Mouse (Mus musculus) cortical plate, adult 2 months (tissue): Measurements from ENCODE around the gene Ptprm. TPM values are rescaled to one million over a fixed set of nuclear protein-coding genes. Genes with fewer than 3 reads are reported as not detected.

Source experiments
- H3K27ac ChIP-seq: fragments of 200-500 bp; 2 replicates; pipeline ENCODE4 v1.5.1; 2012; ENCODE audit warnings: low read length, control low read depth, inconsistent platforms; ENCODE audit not compliant: insufficient read depth
- H3K4me1 ChIP-seq: fragments of 200-500 bp; 2 replicates; pipeline ENCODE4 v1.6.1; 2011; ENCODE audit warnings: low read length; ENCODE audit not compliant: control insufficient read depth, insufficient read depth
- H3K4me3 ChIP-seq: fragments of 200-500 bp; 2 replicates; pipeline ENCODE4 v1.5.1; 2011; ENCODE audit warnings: mild to moderate bottlenecking, low read length, control low read depth; ENCODE audit not compliant: insufficient read depth
- CTCF ChIP-seq: fragments of 200-500 bp; IDR thresholded peaks from 2 replicates; pipeline ENCODE4 v1.5.1; 2011; ENCODE audit warnings: mild to moderate bottlenecking, control low read depth, low read length; ENCODE audit not compliant: insufficient read depth; ENCODE audit errors: extremely low read depth
- POLR2A ChIP-seq: fragments of 200-500 bp; IDR thresholded peaks from 2 replicates; pipeline ENCODE4 v1.6.1; 2011; ENCODE audit warnings: mild to moderate bottlenecking, low read length, control low read depth; ENCODE audit not compliant: insufficient read depth; ENCODE audit errors: extremely low read depth
- polyA plus RNA-seq: library from polyadenylated mRNA; depleted of rRNA; stranded (reverse); fragments of >200 nt; gene quantifications from 2 replicates; pipeline ENCODE4 v1.2.3, GENCODE M21; 2012

Ptprm gene
- polyA plus RNA-seq, 1 experiment: 21.8 TPM

DNA sequence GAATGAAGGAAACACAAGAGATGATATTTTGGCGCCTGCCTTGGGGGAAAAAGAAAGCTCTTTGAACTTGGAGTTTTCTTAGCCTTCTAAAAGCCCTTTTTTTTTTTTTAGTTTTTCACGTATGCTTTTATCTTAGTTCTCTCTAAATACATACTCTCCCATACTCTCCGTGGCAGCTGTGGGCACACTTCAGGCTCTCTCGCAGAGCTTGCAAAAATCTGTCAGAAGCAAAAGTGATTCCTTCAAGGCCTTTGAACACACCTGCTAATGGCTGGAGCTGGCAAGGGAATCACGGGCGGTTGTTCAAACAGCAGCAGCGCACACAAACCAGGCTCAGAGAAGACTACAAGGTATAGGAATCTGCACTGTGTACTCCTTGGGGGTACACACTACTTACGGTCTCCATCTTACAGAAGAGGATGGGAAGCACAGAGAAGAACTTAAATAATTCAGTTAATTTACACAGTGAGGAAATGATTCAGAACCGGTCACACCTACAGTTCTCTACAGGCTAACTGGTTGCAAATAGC is 55.9 kb downstream of the Ptprm start:
- Histone ChIP-seq H3K27ac (no peak overlapping the region), H3K4me3 (no peak overlapping the region), H3K4me1 (no peaks in the 10 kb centered on the region)
- no peak for TF ChIP-seq CTCF
- TF ChIP-seq POLR2A: no peak

DNA sequence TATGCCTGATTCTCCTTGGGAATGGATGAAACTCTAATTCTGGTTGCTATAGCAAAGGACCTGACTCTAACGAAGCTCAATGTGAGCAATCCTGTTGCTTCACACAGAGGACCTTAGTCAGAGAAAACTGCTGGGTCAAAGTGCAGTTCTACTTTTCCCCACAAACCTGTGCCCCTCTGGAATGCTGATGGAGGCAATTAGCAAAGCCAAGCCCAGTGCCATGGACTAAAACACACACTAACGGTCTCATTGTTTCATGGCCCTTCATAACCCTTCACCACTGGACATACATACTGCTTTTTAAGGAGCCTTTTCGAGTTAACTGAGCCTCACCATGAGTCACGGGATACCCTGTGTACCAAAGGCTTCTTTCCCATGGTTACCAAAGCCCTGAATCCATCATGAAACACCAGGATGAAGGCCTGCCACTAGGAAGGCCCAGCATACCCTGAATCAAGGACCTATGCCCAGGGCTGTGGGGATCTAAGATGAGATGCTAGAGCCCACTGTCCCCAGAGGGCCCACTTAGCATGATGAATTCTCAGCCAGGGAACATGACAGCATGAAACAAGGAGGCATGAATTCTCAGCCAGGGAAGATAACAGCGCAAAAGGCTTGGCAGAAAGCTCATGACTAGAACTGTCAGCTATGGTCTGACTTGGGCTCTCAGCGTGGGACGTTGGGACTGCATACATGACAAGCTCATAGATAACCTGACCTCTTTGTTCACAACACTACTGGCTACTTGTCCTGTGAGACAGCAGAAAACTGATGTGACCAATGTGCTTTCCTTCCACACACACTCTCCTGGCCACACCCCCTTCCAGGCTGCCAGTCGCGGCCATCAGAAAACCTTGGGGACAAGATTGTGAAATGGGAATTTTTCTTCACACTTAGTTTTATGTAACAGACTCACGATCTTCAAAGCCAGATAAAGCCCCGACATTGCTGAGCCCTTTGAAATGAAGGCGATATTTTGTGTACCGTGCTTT is 57.4 kb downstream of the Ptprm start:
- no peak for TF ChIP-seq CTCF
- no peak for TF ChIP-seq POLR2A
- no peaks in the 10 kb centered on the region for H3K4me1 ChIP-seq
- H3K27ac ChIP-seq: no peak overlapping the region
- no peak overlapping the region for H3K4me3 ChIP-seq

DNA sequence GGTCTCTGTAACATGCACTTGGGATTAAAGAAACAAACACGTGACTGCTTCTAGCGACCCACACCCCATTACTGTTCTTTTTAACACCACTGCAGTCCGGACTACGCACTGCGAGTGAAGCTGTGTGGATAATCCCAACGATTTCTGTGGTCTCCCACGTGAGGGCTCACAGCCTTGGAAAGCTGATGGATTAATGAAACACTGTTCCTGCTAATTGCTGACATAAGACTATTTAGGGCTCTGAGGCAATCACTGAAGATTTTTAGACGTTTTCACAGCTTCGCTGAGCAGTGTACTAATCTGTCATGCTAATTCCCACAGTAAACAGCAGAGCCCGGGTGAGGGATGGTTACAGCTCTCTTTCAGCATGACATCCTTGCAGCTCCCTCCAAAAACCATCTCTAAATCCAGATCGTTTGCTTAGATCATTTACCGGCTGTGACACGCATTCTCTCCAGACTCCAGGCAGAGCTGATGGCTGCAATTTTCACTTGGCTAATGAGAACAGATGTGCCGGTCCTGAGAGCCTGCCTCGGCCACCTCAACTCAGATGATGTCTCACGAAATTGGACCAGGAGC is 63.5 kb downstream of the Ptprm start:
- TF ChIP-seq POLR2A (no peak), CTCF (no peak)
- no peak overlapping the region; the same call in 1 of the 2 replicates for H3K4me3 ChIP-seq
- no peak overlapping the region for H3K27ac ChIP-seq
- H3K4me1 ChIP-seq: peaks cover 2% of the 10 kb centered on the region; the same call in 1 of the 2 replicates

DNA sequence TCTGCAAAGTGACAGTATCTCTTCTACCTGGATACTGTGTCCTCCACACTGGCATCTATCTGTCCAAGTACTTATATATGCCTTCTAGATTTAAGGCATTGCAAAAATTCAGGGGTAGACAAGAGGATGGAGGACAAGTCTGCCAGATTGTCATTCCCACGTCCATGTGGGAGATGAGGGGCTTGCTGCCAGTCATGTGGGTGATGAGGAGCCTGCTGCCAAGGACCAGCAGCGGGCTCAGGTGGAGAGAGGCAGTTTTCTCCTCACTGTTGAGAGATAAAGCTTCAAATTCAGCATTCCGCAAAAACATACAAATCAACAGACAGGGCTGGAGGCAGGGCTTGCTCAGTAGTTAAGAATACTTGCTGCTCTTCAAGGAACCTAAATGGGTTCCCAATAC is 66.8 kb downstream of the Ptprm start:
- no peak overlapping the region for H3K27ac ChIP-seq
- H3K4me1 ChIP-seq: peaks cover 2% of the 10 kb centered on the region; the same call in 1 of the 2 replicates
- TF ChIP-seq POLR2A (no peak), CTCF (no peak)
- H3K4me3 ChIP-seq: no peak overlapping the region

DNA sequence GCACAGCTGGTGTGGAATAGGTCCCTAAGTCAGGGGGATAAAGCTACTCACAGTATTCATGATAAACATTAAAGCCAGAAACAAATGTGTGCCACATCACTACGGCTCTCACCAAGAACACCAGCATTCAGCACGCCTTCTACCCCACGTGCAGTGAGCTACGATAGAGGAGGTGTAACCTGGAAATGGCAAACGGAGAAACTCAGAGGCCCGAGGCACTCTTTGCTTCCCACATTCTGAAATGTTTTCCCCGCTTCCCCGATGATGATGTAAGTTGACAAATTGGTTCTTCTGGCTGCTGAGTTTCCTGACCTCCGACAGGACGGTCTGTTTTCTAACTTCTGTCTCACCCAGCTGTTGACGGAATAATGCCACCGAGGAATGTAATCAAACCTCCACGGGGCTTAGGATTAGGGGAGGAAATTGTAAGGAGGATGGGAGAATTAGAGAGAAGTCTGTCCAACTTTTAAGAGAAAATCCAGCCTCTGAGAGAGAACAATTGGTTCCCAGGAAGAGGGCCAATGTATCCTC is 72.6 kb downstream of the Ptprm start:
- no peak overlapping the region for H3K4me3 ChIP-seq
- H3K4me1 ChIP-seq: no peaks in the 10 kb centered on the region
- TF ChIP-seq CTCF: no peak
- TF ChIP-seq POLR2A: no peak
- H3K27ac ChIP-seq: no peak overlapping the region

DNA sequence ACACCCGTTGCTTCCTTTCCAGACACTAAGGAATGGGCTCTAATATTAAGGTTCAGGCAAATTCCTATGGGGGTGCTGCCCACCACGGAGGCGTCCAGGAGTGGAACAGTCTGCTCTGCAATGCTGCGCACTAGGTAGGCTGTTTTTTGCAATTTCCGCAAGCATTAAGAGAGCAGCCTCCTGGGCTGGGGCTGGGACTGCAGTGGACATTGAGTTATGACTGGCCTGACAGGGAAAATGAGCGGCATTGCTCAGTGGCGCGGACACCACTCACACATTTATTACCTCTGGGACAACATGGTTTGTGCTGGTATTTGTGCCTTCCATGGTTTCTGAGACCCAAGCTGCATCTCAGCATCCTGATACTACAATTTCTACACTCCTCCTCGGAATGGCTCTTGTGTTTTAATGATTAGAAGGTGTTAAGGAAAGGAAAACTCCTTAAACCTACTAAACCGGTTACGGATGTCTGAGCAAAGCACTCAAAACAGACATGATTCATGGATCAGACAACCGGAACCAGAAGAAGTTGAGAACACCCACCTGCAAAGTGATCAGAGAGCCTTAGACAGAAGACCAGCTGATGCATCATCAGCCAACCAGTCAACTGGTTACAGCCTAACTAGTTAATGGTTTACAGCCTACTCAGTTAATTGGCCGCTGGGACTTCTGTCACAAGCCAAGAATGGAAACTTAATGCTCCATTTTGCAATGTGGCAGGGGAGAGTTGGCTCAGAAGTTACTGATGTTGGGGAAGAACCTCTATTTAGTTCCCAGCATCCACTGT is 76.9 kb downstream of the Ptprm start:
- H3K4me1 ChIP-seq: no peaks in the 10 kb centered on the region
- H3K4me3 ChIP-seq: no peak overlapping the region
- H3K27ac ChIP-seq: no peak overlapping the region
- no peak for TF ChIP-seq POLR2A
- no peak for TF ChIP-seq CTCF

GRCm38 (mm10) chr17:67274531-67275094 is 79.6 kb downstream of the Ptprm start:
- no peak for TF ChIP-seq CTCF
- no peak for TF ChIP-seq POLR2A
- H3K27ac ChIP-seq: no peak overlapping the region
- H3K4me1 ChIP-seq: no peaks in the 10 kb centered on the region
- no peak overlapping the region for H3K4me3 ChIP-seq

DNA sequence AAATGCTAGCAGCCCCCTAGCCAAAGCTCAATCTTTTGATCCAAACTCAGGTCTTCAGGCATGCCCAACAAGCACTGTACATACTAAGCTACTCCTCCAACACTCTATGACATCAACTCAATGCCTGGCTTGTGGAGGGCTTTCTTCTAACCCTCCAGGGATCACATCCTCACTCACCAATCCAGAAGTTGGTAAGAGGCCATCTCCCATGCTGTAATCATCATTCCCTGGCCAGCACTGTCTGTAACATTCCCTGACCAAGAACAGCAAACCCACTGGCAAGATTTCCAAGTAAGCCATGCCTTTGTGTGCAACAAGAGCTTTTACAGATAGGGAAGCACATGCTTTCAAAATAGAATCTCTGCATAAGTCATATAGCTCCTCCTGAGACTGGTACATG is 81.3 kb downstream of the Ptprm start:
- H3K27ac ChIP-seq: no peak overlapping the region
- no peak for TF ChIP-seq POLR2A
- TF ChIP-seq CTCF: no peak

More for the DNA sequence above, 81.3 kb downstream of the Ptprm start:
- Histone ChIP-seq H3K4me1 (no peaks in the 10 kb centered on the region), H3K4me3 (no peak overlapping the region)
